Mouse (Mus musculus) c-Kit-positive CD71-negative TER-119-negative erythroid progenitor cells, embryonic 14.5 days (primary cell): ENCODE data around the gene Ank.

Experiments
- DNase-seq: peaks from one replicate; pipeline ENCODE4 v3.0.0-alpha.2; 2013; ENCODE audit warnings: low read depth

Ank gene

GRCm38 (mm10) chr15:27496596-27497299 is 30.3 kb downstream of the Ank start:
- DNase-seq = no peak

GRCm38 (mm10) chr15:27497300-27497997 is 31.0 kb downstream of the Ank start:
- DNase-seq = no peak

GRCm38 (mm10) chr15:27498078-27498477 is 31.6 kb downstream of the Ank start:
- DNase-seq = no peak

GRCm38 (mm10) chr15:27500390-27500789 is 33.9 kb downstream of the Ank start:
- DNase-seq = no peak

GRCm38 (mm10) chr15:27502338-27502737 is 35.9 kb downstream of the Ank start:
- DNase-seq = no peak

GRCm38 (mm10) chr15:27503221-27503620 is 36.7 kb downstream of the Ank start:
- no peak for DNase-seq

- DNase-seq = no peak
These were observed 37.6 kb downstream of the Ank start for GRCm38 (mm10) chr15:27503801-27504730.

- no peak for DNase-seq
These were observed 39.8 kb downstream of the Ank start for GRCm38 (mm10) chr15:27506127-27506886.

- no peak for DNase-seq
These were observed 40.6 kb downstream of the Ank start for GRCm38 (mm10) chr15:27506893-27507596.

GRCm38 (mm10) chr15:27508169-27508568 is 41.7 kb downstream of the Ank start:
- no peak for DNase-seq

- DNase-seq = no peak
These were observed 42.5 kb downstream of the Ank start for GRCm38 (mm10) chr15:27508982-27509381.

GRCm38 (mm10) chr15:27516927-27517326 is 50.5 kb downstream of the Ank start:
- DNase-seq = no peak

- no peak for DNase-seq
These were observed 51.5 kb downstream of the Ank start for GRCm38 (mm10) chr15:27518026-27518425.

GRCm38 (mm10) chr15:27519857-27520256 is 53.4 kb downstream of the Ank start:
- DNase-seq = no peak

- DNase-seq = no peak
These were observed 58.9 kb downstream of the Ank start for GRCm38 (mm10) chr15:27525233-27526005.

- DNase-seq = no peak
These were observed 62.4 kb downstream of the Ank start for GRCm38 (mm10) chr15:27528896-27529295.

- DNase-seq = no peak
These were observed 63.5 kb downstream of the Ank start for GRCm38 (mm10) chr15:27530023-27530422.

- DNase-seq = no peak
These were observed 66.6 kb downstream of the Ank start for GRCm38 (mm10) chr15:27533036-27533435.

GRCm38 (mm10) chr15:27535681-27536080 is 69.2 kb downstream of the Ank start:
- no peak for DNase-seq

GRCm38 (mm10) chr15:27536186-27536585 is 69.7 kb downstream of the Ank start:
- DNase-seq = no peak
